ENCODE assay signal across 11 mouse cellular contexts in the genomic region with DNA sequence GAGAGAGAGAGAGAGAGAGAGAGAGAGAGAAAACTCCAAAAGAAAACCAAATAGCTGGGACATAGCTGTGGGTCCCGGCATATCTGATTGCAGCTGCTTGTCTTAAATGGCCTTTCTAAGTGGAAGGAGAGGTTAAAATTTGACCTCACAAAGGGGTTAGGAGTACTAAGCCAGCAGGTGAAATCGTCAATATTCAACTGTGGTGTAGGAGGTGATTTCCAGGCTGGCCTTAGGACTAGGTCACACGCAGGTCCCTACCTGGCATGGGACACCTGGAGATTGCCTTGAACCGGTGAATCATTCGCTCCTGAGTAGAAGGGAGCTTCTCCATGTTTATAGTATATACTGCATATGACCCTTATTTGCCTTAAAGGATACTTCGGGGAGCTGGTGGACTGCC. TPM values are rescaled to one million over a fixed set of nuclear protein-coding genes. Genes with fewer than 3 reads are reported as not detected.
DNase-seq lines count a peak whose midpoint lies in the region; ATAC-seq and TF ChIP-seq lines count a peak whose summit lies in the region.
"Had no signal": no experiment of that assay in that cellular context is flagged by ENCODE, and none has a peak within 500 bp of the region (broad histone marks: within the 10 kb centered on the region; RNA-seq: fewer than 3 reads in every experiment).

No protein-coding gene starts in this region.

- H3K4me2 ChIP-seq in embryonic facial prominence, embryonic 12.5 days (replicated peaks): no peak overlapping the region
- peak overlapping the region; percentile 99; the same call in 1 of the 2 replicates for H3K4me2 ChIP-seq in intestine, embryonic 15.5 days (replicated peaks)
- H3K4me2 ChIP-seq in liver, postnatal 0 days (ENCODE audit: low read depth, low read length): peak overlapping the region; percentile 81

- no peak for TF ChIP-seq EP300 in liver, postnatal 0 days (IDR thresholded peaks at IDR 0.05; ENCODE audit: low read depth)

- H3K4me1 ChIP-seq in kidney, adult 2 months (ENCODE audit: control insufficient read depth, insufficient read depth, low read length): peaks cover 22% of the 10 kb centered on the region
- peaks cover 14% of the 10 kb centered on the region for H3K4me1 ChIP-seq in embryonic facial prominence, embryonic 12.5 days
- peaks cover 7% of the 10 kb centered on the region for H3K4me1 ChIP-seq in intestine, embryonic 15.5 days (replicated peaks)
- peaks cover 6% of the 10 kb centered on the region; the same call in 1 of the 2 replicates for H3K4me1 ChIP-seq in liver, postnatal 0 days (ENCODE audit: insufficient read depth)

- WGBS in kidney, adult 2 months: 58% methylated on average over 6 of the region's 6 CpGs
- 46% methylated on average over 6 of the region's 6 CpGs for WGBS in embryonic facial prominence, embryonic 12.5 days
- 66% methylated on average over 6 of the region's 6 CpGs for WGBS in intestine, embryonic 15.5 days
- WGBS in liver, postnatal 0 days (ENCODE audit: insufficient replicate concordance): 52% methylated on average over 6 of the region's 6 CpGs

- ATAC-seq in embryonic facial prominence, embryonic 12.5 days (ENCODE audit: insufficient number of reproducible peaks, insufficient read depth, low FRiP score, low TSS enrichment): no peak
- ATAC-seq in intestine, embryonic 15.5 days: no peak
- no peak for ATAC-seq in liver, postnatal 0 days
- ATAC-seq: lung, postnatal 0 days had no signal

- H3K27ac ChIP-seq in kidney, adult 2 months (ENCODE audit: insufficient read depth, low read depth, low read length): peak overlapping the region; percentile 54; the same call in 1 of the 2 replicates
- no peak overlapping the region for H3K27ac ChIP-seq in embryonic facial prominence, embryonic 12.5 days
- no peak overlapping the region for H3K27ac ChIP-seq in intestine, embryonic 15.5 days
- H3K27ac ChIP-seq in liver, postnatal 0 days (ENCODE audit: low read depth): peak overlapping the region; percentile 87

- no peak for TF ChIP-seq POLR2A in kidney, adult 2 months (IDR thresholded peaks at IDR 0.05; ENCODE audit: low read depth, low read length)

- no peaks in the 10 kb centered on the region for H3K9me3 ChIP-seq in embryonic facial prominence, embryonic 12.5 days
- no peaks in the 10 kb centered on the region for H3K9me3 ChIP-seq in intestine, embryonic 15.5 days
- no peaks in the 10 kb centered on the region for H3K9me3 ChIP-seq in liver, postnatal 0 days (ENCODE audit: low read length)

- DNase-seq in kidney, adult 2 months: peak; percentile 57
- no peak for DNase-seq in kidney, postnatal 4 days
- DNase-seq in liver, postnatal 0 days: no peak
- DNase-seq in left cerebral cortex, adult 11 months (ENCODE audit: low spot score): no peak
- DNase-seq in layer of hippocampus, postnatal 14 days (ENCODE audit: low spot score in 2 of 2): no peak
- no peak for DNase-seq in cerebellum, postnatal 4 days (ENCODE audit: low spot score in 2 of 2)
- DNase-seq: spleen, adult 18-20 months had no signal

- peak overlapping the region; percentile 79 for H3K4me3 ChIP-seq in kidney, adult 2 months (ENCODE audit: insufficient read depth, low read depth, low read length)
- H3K4me3 ChIP-seq in embryonic facial prominence, embryonic 12.5 days: peak overlapping the region; percentile 61
- H3K4me3 ChIP-seq in intestine, embryonic 15.5 days (replicated peaks): peak overlapping the region; percentile 61; the same call in 1 of the 2 replicates
- peak overlapping the region; percentile 63 for H3K4me3 ChIP-seq in liver, postnatal 0 days (ENCODE audit: low read depth, low read length)

- no peak overlapping the region for H3K9ac ChIP-seq in embryonic facial prominence, embryonic 12.5 days
- H3K9ac ChIP-seq in intestine, embryonic 15.5 days: no peak overlapping the region
- H3K9ac ChIP-seq in liver, postnatal 0 days (replicated peaks): peak overlapping the region; percentile 77

- H3K36me3 ChIP-seq in kidney, adult 2 months (ENCODE audit: control insufficient read depth, insufficient read depth, low read length): no peaks in the 10 kb centered on the region
- H3K36me3 ChIP-seq in embryonic facial prominence, embryonic 12.5 days: no peaks in the 10 kb centered on the region
- H3K36me3 ChIP-seq in intestine, embryonic 15.5 days: no peaks in the 10 kb centered on the region
- 0 out of 2 replicates have a peak, but pooled peaks cover 3% of the 10 kb centered on the region for H3K36me3 ChIP-seq in liver, postnatal 0 days (replicated peaks; ENCODE audit: insufficient read depth, low read length)

- H3K27me3 ChIP-seq in kidney, adult 2 months (replicated peaks; ENCODE audit: control insufficient read depth, insufficient read depth, low read length): no peaks in the 10 kb centered on the region
- H3K27me3 ChIP-seq in embryonic facial prominence, embryonic 12.5 days: peaks cover 65% of the 10 kb centered on the region
- peaks cover 45% of the 10 kb centered on the region for H3K27me3 ChIP-seq in intestine, embryonic 15.5 days (replicated peaks)
- H3K27me3 ChIP-seq in liver, postnatal 0 days (ENCODE audit: insufficient read depth, low read length): peaks cover 31% of the 10 kb centered on the region

- no peak for TF ChIP-seq CTCF in kidney, adult 2 months (conservative IDR thresholded peaks at IDR 0.05; ENCODE audit: insufficient read depth, insufficient read length, low read depth, low read length)
- TF ChIP-seq CTCF in liver, postnatal 0 days (IDR thresholded peaks at IDR 0.05; ENCODE audit: low read depth): no peak

RNA-seq across cellular contexts. Expression of a gene that starts 1.4 kb away (rescaled TPM):
- polyA plus RNA-seq in kidney, adult 2 months (2012; rRNA removed): 76.9 and 81.3 TPM in 2 replicates
- 28.4 and 37.5 TPM in 2 replicates for polyA plus RNA-seq in embryonic facial prominence, embryonic 12.5 days (2016; fragmentation: Nextera tagmentation; extraction: Ambion mirVana)
- polyA plus RNA-seq in intestine, embryonic 15.5 days (2015; fragmentation: Nextera tagmentation; extraction: Ambion mirVana): 5.6 and 6.5 TPM in 2 replicates
- polyA plus RNA-seq in liver, postnatal 0 days (2015; fragmentation: Nextera tagmentation; extraction: Ambion mirVana): 104 and 135 TPM in 2 replicates
- total RNA-seq in layer of hippocampus, postnatal 14 days (2021): 1 to 10 TPM; 9.2 to 9.5 TPM

RNA-seq across cellular contexts. Expression of a gene that starts 12.6 kb away (rescaled TPM):
- not detected in 2 replicates for polyA plus RNA-seq in kidney, adult 2 months (2012; rRNA removed)
- polyA plus RNA-seq in embryonic facial prominence, embryonic 12.5 days (2016; fragmentation: Nextera tagmentation; extraction: Ambion mirVana): not detected in 2 replicates
- 0.09 TPM in 1 of 2 replicates, not detected in the other for polyA plus RNA-seq in intestine, embryonic 15.5 days (2015; fragmentation: Nextera tagmentation; extraction: Ambion mirVana)
- polyA plus RNA-seq in liver, postnatal 0 days (2015; fragmentation: Nextera tagmentation; extraction: Ambion mirVana): not detected in 2 replicates
- total RNA-seq in layer of hippocampus, postnatal 14 days (2021): under 1 TPM; 0.33 to 0.71 TPM
- total RNA-seq: heart, postnatal 10 days had no signal
- polyA plus RNA-seq: lung, postnatal 0 days had no signal

RNA-seq across cellular contexts. Expression of a gene that starts 30.3 kb away (rescaled TPM):
- polyA plus RNA-seq in kidney, adult 2 months (2012; rRNA removed): 0.09 and 0.34 TPM in 2 replicates
- 11.8 and 15.2 TPM in 2 replicates for polyA plus RNA-seq in embryonic facial prominence, embryonic 12.5 days (2016; fragmentation: Nextera tagmentation; extraction: Ambion mirVana)
- polyA plus RNA-seq in intestine, embryonic 15.5 days (2015; fragmentation: Nextera tagmentation; extraction: Ambion mirVana): 0.20 and 0.70 TPM in 2 replicates
- polyA plus RNA-seq in liver, postnatal 0 days (2015; fragmentation: Nextera tagmentation; extraction: Ambion mirVana): 0.11 TPM in 1 of 2 replicates, not detected in the other
- 100 to 1,000 TPM in 1 of 2 experiments, 10 to 100 TPM in 1; 95.4 to 124 TPM for total RNA-seq in layer of hippocampus, postnatal 14 days (2021)
- total RNA-seq: heart, postnatal 10 days had no signal

RNA-seq across cellular contexts. Expression of a gene that starts 45.2 kb away (rescaled TPM):
- 1.0 and 1.3 TPM in 2 replicates for polyA plus RNA-seq in kidney, adult 2 months (2012; rRNA removed)
- polyA plus RNA-seq in embryonic facial prominence, embryonic 12.5 days (2016; fragmentation: Nextera tagmentation; extraction: Ambion mirVana): 2.1 and 4.1 TPM in 2 replicates
- 0.06 and 0.19 TPM in 2 replicates for polyA plus RNA-seq in intestine, embryonic 15.5 days (2015; fragmentation: Nextera tagmentation; extraction: Ambion mirVana)
- 0.07 TPM in 1 of 2 replicates, not detected in the other for polyA plus RNA-seq in liver, postnatal 0 days (2015; fragmentation: Nextera tagmentation; extraction: Ambion mirVana)
- total RNA-seq in layer of hippocampus, postnatal 14 days (2021): under 1 TPM; 0.78 to 0.79 TPM

Comparison
In these comparisons a context has a peak if more than half of its experiments do, and no peak if none do; other contexts are left out.
1. H3K27ac ChIP-seq: peak in kidney, adult 2 months (single experiment) and liver, postnatal 0 days (single experiment); none in embryonic facial prominence, embryonic 12.5 days (single experiment) and intestine, embryonic 15.5 days (single experiment).
2. Peak in every context shown above with its lines, with median percentiles within 50 percentile points of each other: H3K4me3 ChIP-seq.